Mouse (Mus musculus): Measurements from ENCODE around the gene Rag1. TPM values are rescaled to one million over a fixed set of nuclear protein-coding genes. Genes with fewer than 3 reads are reported as not detected.

Rag1 gene
- polyA plus RNA-seq, 1 experiment: 0.06 TPM

DNA sequence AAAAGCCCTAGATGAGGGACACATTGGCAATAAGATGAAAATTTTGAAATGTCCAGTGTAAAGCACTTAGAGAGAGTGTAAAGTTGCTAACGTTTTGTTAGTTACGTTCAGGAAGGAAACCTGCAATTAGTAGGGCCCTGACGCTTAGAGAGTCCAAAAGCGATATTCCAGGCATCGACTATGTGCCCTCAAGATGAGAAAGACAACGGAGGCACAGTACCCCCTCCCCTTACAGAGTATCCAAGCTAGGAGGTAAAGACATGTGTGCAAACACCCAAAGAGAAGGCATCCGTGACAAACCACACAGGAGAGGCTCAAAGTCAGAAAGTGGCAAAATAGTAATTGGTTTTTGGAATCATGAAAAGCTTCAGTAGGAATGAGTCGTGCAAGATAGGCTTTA, 56.4 kb downstream of the Rag1 start:
- 89% methylated on average over 8 of the region's 8 CpGs for WGBS

GRCm38 (mm10) chr2:101592023-101592841, 57.1 kb downstream of the Rag1 start:
- Histone ChIP-seq H3K4me1 (ENCODE audit: control insufficient read depth, insufficient read depth, insufficient read length) (no peaks in the 10 kb centered on the region), H3K4me3 (ENCODE audit: extremely low read depth, insufficient read depth, insufficient read length) (no peak overlapping the region), H3K27ac (ENCODE audit: insufficient read depth, low read length) (no peak overlapping the region), H3K27me3 (ENCODE audit: control insufficient read depth, insufficient read depth, low read length) (no peaks in the 10 kb centered on the region), H3K36me3 (ENCODE audit: control insufficient read depth, insufficient read depth, low read length) (no peaks in the 10 kb centered on the region)
- no peak for DNase-seq (ENCODE audit: low read depth in 1 of 2, low spot score in 2 of 2)
- TF ChIP-seq POLR2A (IDR thresholded peaks at IDR 0.05; ENCODE audit: low read depth, low read length): no peak
- TF ChIP-seq CTCF (IDR thresholded peaks at IDR 0.05; ENCODE audit: extremely low read depth, insufficient read depth, insufficient read length, insufficient replicate concordance): no peak
- 71% methylated on average over 10 of the region's 10 CpGs for WGBS

More for the DNA sequence above, 56.4 kb downstream of the Rag1 start:
- no peak overlapping the region for H3K4me3 ChIP-seq (ENCODE audit: extremely low read depth, insufficient read depth, insufficient read length)
- H3K36me3 ChIP-seq (ENCODE audit: control insufficient read depth, insufficient read depth, low read length): no peaks in the 10 kb centered on the region
- H3K27ac ChIP-seq (ENCODE audit: insufficient read depth, low read length): no peak overlapping the region
- no peak for TF ChIP-seq POLR2A (IDR thresholded peaks at IDR 0.05; ENCODE audit: low read depth, low read length)
- no peak for TF ChIP-seq CTCF (IDR thresholded peaks at IDR 0.05; ENCODE audit: extremely low read depth, insufficient read depth, insufficient read length, insufficient replicate concordance)
- H3K27me3 ChIP-seq (ENCODE audit: control insufficient read depth, insufficient read depth, low read length): no peaks in the 10 kb centered on the region
- H3K4me1 ChIP-seq (ENCODE audit: control insufficient read depth, insufficient read depth, insufficient read length): no peaks in the 10 kb centered on the region
- DNase-seq (ENCODE audit: low read depth in 1 of 2, low spot score in 2 of 2): no peak

DNA sequence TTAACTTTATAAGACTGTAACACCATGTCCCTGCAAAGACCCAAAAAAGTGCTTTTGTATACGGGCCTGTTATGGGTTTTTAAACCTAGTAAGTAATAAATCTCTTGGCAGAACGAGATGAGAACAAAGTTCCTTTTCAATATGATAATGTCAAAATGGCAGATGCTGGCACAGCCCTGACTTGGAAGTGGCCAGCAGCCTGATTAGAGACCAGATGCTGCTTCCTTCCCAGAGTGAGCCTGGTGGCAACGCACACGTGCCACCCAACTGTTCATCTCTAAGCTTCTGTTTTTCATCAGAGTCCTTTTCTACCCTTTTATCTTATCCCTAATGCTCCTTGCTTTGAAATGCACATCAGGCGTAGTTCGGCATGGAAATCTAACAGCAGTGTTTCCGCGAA, 57.9 kb downstream of the Rag1 start:
- Histone ChIP-seq H3K4me3 (ENCODE audit: extremely low read depth, insufficient read depth, insufficient read length) (no peak overlapping the region), H3K36me3 (ENCODE audit: control insufficient read depth, insufficient read depth, low read length) (no peaks in the 10 kb centered on the region), H3K4me1 (ENCODE audit: control insufficient read depth, insufficient read depth, insufficient read length) (no peaks in the 10 kb centered on the region), H3K27ac (ENCODE audit: insufficient read depth, low read length) (no peak overlapping the region), H3K27me3 (ENCODE audit: control insufficient read depth, insufficient read depth, low read length) (no peaks in the 10 kb centered on the region)
- DNase-seq (ENCODE audit: low read depth in 1 of 2, low spot score in 2 of 2): no peak
- TF ChIP-seq POLR2A (IDR thresholded peaks at IDR 0.05; ENCODE audit: low read depth, low read length) (no peak), CTCF (IDR thresholded peaks at IDR 0.05; ENCODE audit: extremely low read depth, insufficient read depth, insufficient read length, insufficient replicate concordance) (no peak)
- 77% methylated on average over 8 of the region's 8 CpGs for WGBS

Other genes starting within 250 kb of the Rag1 start
- not detected in 2 replicates for gene Rag2, start 24.8 kb downstream of the Rag1 start, polyA plus RNA-seq (2012; rRNA removed)
- 0.54 and 0.62 TPM in 2 replicates for gene B230118H07Rik, start within 50 bp of the Rag1 start, polyA plus RNA-seq (2012; rRNA removed)
- 8.6 and 9.9 TPM in 2 replicates for gene Traf6, start 28.9 kb upstream of the Rag1 start, polyA plus RNA-seq (2012; rRNA removed)
- 6.1 and 9.1 TPM in 2 replicates for gene Prr5l, start 233.5 kb upstream of the Rag1 start, polyA plus RNA-seq (2012; rRNA removed)
- gene Commd9, start 236.7 kb upstream of the Rag1 start, polyA plus RNA-seq (2012; rRNA removed): 17.6 and 24.5 TPM in 2 replicates

Data from spleen, adult 2 months (tissue).